In genomic region chrX:56446487-56447428, GRCm38 (mm10) we compare ENCODE assay signal across 16 mouse cellular contexts. TPM values are rescaled to one million over a fixed set of nuclear protein-coding genes. Genes with fewer than 3 reads are reported as not detected.
DNase-seq lines count a peak whose midpoint lies in the region; ATAC-seq and TF ChIP-seq lines count a peak whose summit lies in the region.
"Had no signal": no experiment of that assay in that cellular context is flagged by ENCODE, and none has a peak within 500 bp of the region (broad histone marks: within the 10 kb centered on the region; RNA-seq: fewer than 3 reads in every experiment).

No protein-coding gene starts in this region.

- no peak for DNase-seq in frontal cortex, postnatal 36 days (ENCODE audit: low spot score in 2 of 2)
- no peak for DNase-seq in stomach, postnatal 0 days (ENCODE audit: low spot score)
- peak; percentile 74 for DNase-seq in liver
- DNase-seq in urinary bladder, adult 2 months (ENCODE audit: low spot score) = no peak
- no peak for DNase-seq in forebrain, embryonic 10.5 days (ENCODE audit: extremely low spot score, low spot score)
- no peak for DNase-seq in adrenal gland, adult (ENCODE audit: inconsistent age in 2 of 2, low spot score in 1 of 2)
- DNase-seq: adrenal gland, postnatal 10 days; cerebellum, postnatal 10 days; right cerebral cortex, postnatal 14 days had no signal

- peak; percentile 65 for ATAC-seq in frontal cortex, adult (ENCODE audit: low TSS enrichment)
- peak; percentile 76; the same call in 1 of the 2 replicates for ATAC-seq in stomach, embryonic 15.5 days (ENCODE audit: insufficient read depth, low FRiP score, low read depth)
- ATAC-seq in stomach, postnatal 0 days (ENCODE audit: low FRiP score, low TSS enrichment) = no peak
- ATAC-seq: intestine, embryonic 15.5 days; lung, postnatal 0 days; midbrain, embryonic 16.5 days had no signal

- no peak for TF ChIP-seq CTCF in stomach, postnatal 0 days (IDR thresholded peaks at IDR 0.05; ENCODE audit: low read depth)

- no peak overlapping the region for H3K9ac ChIP-seq in stomach, embryonic 15.5 days
- no peak overlapping the region for H3K9ac ChIP-seq in stomach, postnatal 0 days (ENCODE audit: low read length)
- H3K9ac ChIP-seq: intestine, embryonic 15.5 days had no signal

- H3K4me2 ChIP-seq in stomach, embryonic 15.5 days = no peak overlapping the region
- H3K4me2 ChIP-seq in stomach, postnatal 0 days (replicated peaks; ENCODE audit: low read depth) = no peak overlapping the region
- H3K4me2 ChIP-seq: intestine, embryonic 15.5 days had no signal

- no peak for TF ChIP-seq EP300 in stomach, postnatal 0 days (optimal IDR thresholded peaks at IDR 0.05)

- no peaks in the 10 kb centered on the region for H3K36me3 ChIP-seq in stomach, embryonic 15.5 days
- no peaks in the 10 kb centered on the region for H3K36me3 ChIP-seq in stomach, postnatal 0 days (ENCODE audit: control insufficient read depth, insufficient read depth, low read length)
- H3K36me3 ChIP-seq in forebrain, embryonic 10.5 days (replicated peaks) = no peaks in the 10 kb centered on the region
- H3K36me3 ChIP-seq: intestine, embryonic 15.5 days had no signal

- no peaks in the 10 kb centered on the region for H3K9me3 ChIP-seq in stomach, embryonic 15.5 days
- H3K9me3 ChIP-seq in stomach, postnatal 0 days (ENCODE audit: control insufficient read depth, low read length) = no peaks in the 10 kb centered on the region
- H3K9me3 ChIP-seq in forebrain, embryonic 10.5 days = no peaks in the 10 kb centered on the region
- H3K9me3 ChIP-seq: intestine, embryonic 15.5 days had no signal

- H3K4me1 ChIP-seq in stomach, embryonic 15.5 days = no peaks in the 10 kb centered on the region
- H3K4me1 ChIP-seq in stomach, postnatal 0 days (replicated peaks; ENCODE audit: control insufficient read depth, insufficient read depth) = no peaks in the 10 kb centered on the region
- H3K4me1 ChIP-seq in forebrain, embryonic 10.5 days = no peaks in the 10 kb centered on the region
- H3K4me1 ChIP-seq: intestine, embryonic 15.5 days had no signal

- no peak overlapping the region for H3K27ac ChIP-seq in stomach, embryonic 15.5 days
- H3K27ac ChIP-seq in stomach, postnatal 0 days (replicated peaks) = no peak overlapping the region
- H3K27ac ChIP-seq in forebrain, embryonic 10.5 days = no peak overlapping the region
- H3K27ac ChIP-seq: intestine, embryonic 15.5 days; layer of hippocampus, adult 2 months had no signal

- no peaks in the 10 kb centered on the region for H3K27me3 ChIP-seq in stomach, embryonic 15.5 days (replicated peaks)
- H3K27me3 ChIP-seq in stomach, postnatal 0 days (ENCODE audit: control insufficient read depth, insufficient read depth, low read length) = no peaks in the 10 kb centered on the region
- H3K27me3 ChIP-seq in forebrain, embryonic 10.5 days (ENCODE audit: poor library complexity, severe bottlenecking) = no peaks in the 10 kb centered on the region
- H3K27me3 ChIP-seq: intestine, embryonic 15.5 days had no signal

- 68% methylated on average over 11 of the region's 11 CpGs for WGBS in stomach, embryonic 15.5 days
- 65% methylated on average over 11 of the region's 11 CpGs for WGBS in stomach, postnatal 0 days
- 84% methylated on average over 11 of the region's 11 CpGs for WGBS in forebrain, embryonic 10.5 days

- no peak overlapping the region for H3K4me3 ChIP-seq in stomach, embryonic 15.5 days (replicated peaks)
- H3K4me3 ChIP-seq in stomach, postnatal 0 days (ENCODE audit: low read depth, low read length) = no peak overlapping the region
- H3K4me3 ChIP-seq in forebrain, embryonic 10.5 days = no peak overlapping the region
- H3K4me3 ChIP-seq: intestine, embryonic 15.5 days; layer of hippocampus, adult 2 months had no signal

RNA-seq across cellular contexts. Expression of gene Gm2174, which starts 1.0 kb away (rescaled TPM):
- polyA plus RNA-seq in stomach, embryonic 15.5 days (2015; fragmentation: Nextera tagmentation; extraction: Ambion mirVana) = 1.2 and 4.2 TPM in 2 replicates
- 1.3 and 1.4 TPM in 2 replicates for polyA plus RNA-seq in stomach, postnatal 0 days (2015; fragmentation: Nextera tagmentation; extraction: Ambion mirVana)
- polyA plus RNA-seq in urinary bladder, adult 2 months (2012; rRNA removed) = not detected in 2 replicates
- polyA plus RNA-seq in forebrain, embryonic 10.5 days (2016; fragmentation: Nextera tagmentation; extraction: Ambion mirVana) = 1.4 and 1.5 TPM in 2 replicates
- polyA plus RNA-seq: midbrain, embryonic 16.5 days; testis, adult 2 months had no signal

RNA-seq across cellular contexts. Expression of gene Ints6l, which starts 7.9 kb away (rescaled TPM):
- 25.3 and 25.5 TPM in 2 replicates for polyA plus RNA-seq in stomach, embryonic 15.5 days (2015; fragmentation: Nextera tagmentation; extraction: Ambion mirVana)
- polyA plus RNA-seq in stomach, postnatal 0 days (2015; fragmentation: Nextera tagmentation; extraction: Ambion mirVana) = 14.8 and 17.6 TPM in 2 replicates
- polyA plus RNA-seq in urinary bladder, adult 2 months (2012; rRNA removed) = 88.1 and 111 TPM in 2 replicates
- 21.2 and 24.1 TPM in 2 replicates for polyA plus RNA-seq in forebrain, embryonic 10.5 days (2016; fragmentation: Nextera tagmentation; extraction: Ambion mirVana)
